18 mouse cellular contexts compared by ENCODE assay signal in the genomic region with DNA sequence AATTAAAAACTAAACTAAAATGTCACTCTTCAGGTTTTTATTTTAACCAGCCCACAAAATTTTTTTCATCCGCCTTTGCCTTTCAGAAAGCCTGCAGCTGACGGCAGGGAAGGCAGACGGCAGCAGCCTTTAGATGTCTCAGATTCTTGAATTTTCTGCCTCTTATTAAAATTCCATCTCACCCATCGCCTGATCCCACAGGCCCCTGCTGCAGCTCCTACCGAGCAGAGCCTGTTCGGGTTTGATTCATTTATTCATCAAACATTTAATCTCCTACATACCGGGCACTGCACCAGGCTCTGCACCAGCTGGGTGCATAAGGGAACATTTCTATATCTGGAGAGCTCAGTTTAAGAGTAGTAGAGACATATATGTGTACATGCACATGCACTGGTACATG.
A peak's percentile ranks its signal among the peaks of the same experiment; 100 is the strongest.
DNase-seq lines count a peak whose midpoint lies in the region; ATAC-seq and TF ChIP-seq lines count a peak whose summit lies in the region.
"Had no signal": no experiment of that assay in that cellular context is flagged by ENCODE, and none has a peak within 500 bp of the region (broad histone marks: within the 10 kb centered on the region; RNA-seq: fewer than 3 reads in every experiment).

No protein-coding gene starts in this region.

- no peaks in the 10 kb centered on the region for H3K36me3 ChIP-seq in embryonic facial prominence, embryonic 14.5 days (ENCODE audit: control insufficient read depth, insufficient read depth, low read length)
- H3K36me3 ChIP-seq in embryonic facial prominence, embryonic 10.5 days (replicated peaks), result no peaks in the 10 kb centered on the region
- H3K36me3 ChIP-seq: G1E; liver, embryonic 12.5 days had no signal

- H3K9me3 ChIP-seq in embryonic facial prominence, embryonic 14.5 days (ENCODE audit: control insufficient read depth, low read length), result no peaks in the 10 kb centered on the region
- H3K9me3 ChIP-seq in embryonic facial prominence, embryonic 10.5 days, result no peaks in the 10 kb centered on the region
- H3K9me3 ChIP-seq: G1E; liver, embryonic 12.5 days had no signal

- intact Hi-C loops in left cerebral cortex, adult 2 months (cut with DNase I), result loop anchor here (2.0 to 10.0 kb wide), 4 partner anchors 73 to 487 kb away; partner anchors contain the start of gene Ldb2

- ATAC-seq in embryonic facial prominence, embryonic 14.5 days (ENCODE audit: low read depth), result no peak
- ATAC-seq: CD4-positive, CD25-positive, alpha-beta regulatory T cell, adult 4 months; liver, embryonic 12.5 days had no signal

- 17% methylated on average over 7 of the region's 7 CpGs for whole genome bisulfite sequencing in embryonic facial prominence, embryonic 14.5 days
- 72% methylated on average over 7 of the region's 7 CpGs for WGBS in embryonic facial prominence, embryonic 10.5 days

- peak; percentile 33 for DNase-seq in embryonic facial prominence, embryonic 14.5 days (ENCODE audit: low spot score)
- DNase-seq in embryonic facial prominence, embryonic 10.5 days (ENCODE audit: low spot score), result no peak
- peak in 1 of 2 experiments; percentile 27 for DNase-seq in left cerebral cortex, adult 2 months (ENCODE audit: extremely low spot score in 1 of 2, low spot score in 2 of 2)
- DNase-seq in left cerebral cortex, adult 11 months (ENCODE audit: low spot score), result no peak
- DNase-seq in frontal cortex, adult 2 months (ENCODE audit: extremely low spot score in 1 of 2, low spot score in 1 of 2), result peak; percentile 22 to 63
- DNase-seq in right cerebral cortex, postnatal 10 days (ENCODE audit: low spot score in 2 of 2), result peak; percentile 38 to 44
- no peak for DNase-seq in kidney, postnatal 4 days
- DNase-seq in gastrocnemius, adult 8-10 months (ENCODE audit: low spot score in 2 of 2), result no peak
- DNase-seq: cerebellum, adult 11 months; cerebellum, postnatal 25 days; heart, adult 11 months; lung, embryonic 14.5 days; thymus, postnatal 14 days had no signal

- peaks cover 9% of the 10 kb centered on the region for H3K4me1 ChIP-seq in embryonic facial prominence, embryonic 14.5 days (ENCODE audit: control insufficient read depth, insufficient read depth, low read length)
- H3K4me1 ChIP-seq in embryonic facial prominence, embryonic 10.5 days, result peaks cover 6% of the 10 kb centered on the region; the same call in 1 of the 2 replicates
- H3K4me1 ChIP-seq: liver, embryonic 12.5 days had no signal

- no peaks in the 10 kb centered on the region for H3K27me3 ChIP-seq in embryonic facial prominence, embryonic 14.5 days (replicated peaks; ENCODE audit: control insufficient read depth, insufficient read depth, low read length)
- H3K27me3 ChIP-seq in embryonic facial prominence, embryonic 10.5 days (replicated peaks; ENCODE audit: low read depth, poor library complexity, severe bottlenecking), result no peaks in the 10 kb centered on the region
- H3K27me3 ChIP-seq: liver, embryonic 12.5 days had no signal

- no peak for TF ChIP-seq CTCF in left cerebral cortex, adult 2 months (IDR thresholded peaks at IDR 0.05)

- no peak overlapping the region for H3K9ac ChIP-seq in embryonic facial prominence, embryonic 14.5 days (ENCODE audit: low read depth, low read length)
- H3K9ac ChIP-seq: liver, embryonic 12.5 days; lung, embryonic 14.5 days had no signal

- no peak overlapping the region for H3K4me3 ChIP-seq in embryonic facial prominence, embryonic 14.5 days (ENCODE audit: low read depth, low read length)
- no peak overlapping the region for H3K4me3 ChIP-seq in embryonic facial prominence, embryonic 10.5 days
- H3K4me3 ChIP-seq in left cerebral cortex, adult 2 months, result no peak overlapping the region
- H3K4me3 ChIP-seq: erythroblast, embryonic 14.5 days; liver, embryonic 12.5 days had no signal

- H3K27ac ChIP-seq in embryonic facial prominence, embryonic 14.5 days (replicated peaks; ENCODE audit: low read depth, low read length), result no peak overlapping the region
- H3K27ac ChIP-seq in embryonic facial prominence, embryonic 10.5 days (replicated peaks), result no peak overlapping the region
- peak overlapping the region; percentile 65 for H3K27ac ChIP-seq in left cerebral cortex, adult 2 months
- H3K27ac ChIP-seq: liver, embryonic 12.5 days; macrophage had no signal

- no peak overlapping the region for H3K4me2 ChIP-seq in embryonic facial prominence, embryonic 14.5 days (ENCODE audit: low read depth, low read length)
- H3K4me2 ChIP-seq: liver, embryonic 12.5 days; lung, embryonic 14.5 days had no signal

Comparison
In these comparisons a context has a peak if more than half of its experiments do, and no peak if none do; other contexts are left out.
1. DNase-seq: peak in embryonic facial prominence, embryonic 14.5 days (single experiment), frontal cortex, adult 2 months (2 of 2) and right cerebral cortex, postnatal 10 days (2 of 2); none in embryonic facial prominence, embryonic 10.5 days (single experiment), left cerebral cortex, adult 11 months (single experiment), kidney, postnatal 4 days (0 of 2) and gastrocnemius, adult 8-10 months (0 of 2).